Mouse (Mus musculus) liver, embryonic 15.5 days (tissue): ENCODE results near the gene Lrrc41. TPM values are rescaled to one million over a fixed set of nuclear protein-coding genes. Genes with fewer than 3 reads are reported as not detected.

ENCODE experiments used
- ATAC-seq: fragments of 200-750 bp; cut with Nextera tagmentation; 2 replicates; pipeline ENCODE4 v1.8.0; 2017; ENCODE audit warnings: moderate number of reproducible peaks, mild to moderate bottlenecking, moderate library complexity; ENCODE audit not compliant: insufficient read depth
- H3K27ac ChIP-seq: fragments of 300-500 bp; sonication (generic); replicated peaks from 2 replicates; pipeline ENCODE4 v1.5.1; 2015; ENCODE audit warnings: mild to moderate bottlenecking, inconsistent platforms
- H3K27me3 ChIP-seq: fragments of 300-500 bp; sonication (generic); 2 replicates; pipeline ENCODE4 v1.6.1; 2015; ENCODE audit warnings: mild to moderate bottlenecking, inconsistent platforms
- H3K36me3 ChIP-seq: fragments of 300-500 bp; sonication (generic); replicated peaks from 2 replicates; pipeline ENCODE4 v1.6.1; 2015; ENCODE audit warnings: moderate library complexity, mild to moderate bottlenecking, inconsistent platforms
- H3K4me1 ChIP-seq: fragments of 300-500 bp; sonication (generic); replicated peaks from 2 replicates; pipeline ENCODE4 v1.6.1; 2015; ENCODE audit warnings: inconsistent platforms
- H3K4me2 ChIP-seq: fragments of 300-500 bp; sonication (generic); 2 replicates; pipeline ENCODE4 v1.6.1; 2015; ENCODE audit warnings: moderate library complexity, mild to moderate bottlenecking, inconsistent platforms
- H3K4me3 ChIP-seq: fragments of 300-500 bp; sonication (generic); replicated peaks from 2 replicates; pipeline ENCODE4 v1.5.1; 2015; ENCODE audit warnings: mild to moderate bottlenecking, inconsistent platforms
- H3K9ac ChIP-seq: fragments of 300-500 bp; sonication (generic); 2 replicates; pipeline ENCODE4 v1.6.1; 2015; ENCODE audit warnings: moderate library complexity, mild to moderate bottlenecking, inconsistent platforms
- H3K9me3 ChIP-seq: fragments of 300-500 bp; sonication (generic); replicated peaks from 2 replicates; pipeline ENCODE4 v1.6.1; 2016; ENCODE audit warnings: inconsistent platforms
- WGBS: fragments of 180-500 bp; shearing (Covaris S2); methylation state at CpG from one replicate; pipeline ENCODE4 v1.1.7; 2015; ENCODE audit warnings: mixed read lengths; ENCODE audit not compliant: insufficient replicate concordance; 5-methylcytosine and 5-hydroxymethylcytosine counted together
- polyA plus RNA-seq: library from polyadenylated mRNA; unstranded; fragments of >200 nt; fragmentation: Nextera tagmentation; extraction: Ambion mirVana; gene quantifications from 2 replicates; pipeline ENCODE4 v1.2.1, GENCODE M21; 2015

Gene Lrrc41
- polyA plus RNA-seq, 1 experiment from 2014 or later, result 25.5 TPM

- H3K27ac ChIP-seq, result peak overlapping the region; percentile 95
- H3K4me1 ChIP-seq, result peaks cover 34% of the 10 kb centered on the region
- no peaks in the 10 kb centered on the region for H3K27me3 ChIP-seq
- no peaks in the 10 kb centered on the region for H3K9me3 ChIP-seq
- WGBS, result 36% methylated on average over 3 of the region's 3 CpGs
- peaks cover 28% of the 10 kb centered on the region for H3K36me3 ChIP-seq
- H3K4me3 ChIP-seq, result peak overlapping the region; percentile 82
- H3K4me2 ChIP-seq, result peak overlapping the region; percentile 85
- no peak for ATAC-seq
- peak overlapping the region; percentile 92 for H3K9ac ChIP-seq
These were observed 2.4 kb downstream of the Lrrc41 start for GRCm38 (mm10) chr4:116077240-116078095.

GRCm38 (mm10) chr4:116088510-116089249, 13.6 kb downstream of the Lrrc41 start:
- H3K36me3 ChIP-seq, result peaks cover 78% of the 10 kb centered on the region
- H3K4me2 ChIP-seq, result no peak overlapping the region
- H3K4me3 ChIP-seq, result no peak overlapping the region
- no peaks in the 10 kb centered on the region for H3K4me1 ChIP-seq
- H3K9me3 ChIP-seq, result no peaks in the 10 kb centered on the region
- WGBS, result 87% methylated on average over 23 of the region's 23 CpGs
- no peak overlapping the region for H3K9ac ChIP-seq
- ATAC-seq, result no peak
- H3K27me3 ChIP-seq, result no peaks in the 10 kb centered on the region
- H3K27ac ChIP-seq, result no peak overlapping the region

GRCm38 (mm10) chr4:116096291-116096690, 21.2 kb downstream of the Lrrc41 start:
- no peak for ATAC-seq
- H3K4me1 ChIP-seq, result peaks cover 17% of the 10 kb centered on the region
- no peaks in the 10 kb centered on the region for H3K27me3 ChIP-seq
- H3K4me2 ChIP-seq, result no peak overlapping the region
- no peaks in the 10 kb centered on the region for H3K9me3 ChIP-seq
- H3K27ac ChIP-seq, result no peak overlapping the region
- peaks cover 98% of the 10 kb centered on the region for H3K36me3 ChIP-seq
- no peak overlapping the region for H3K4me3 ChIP-seq
- H3K9ac ChIP-seq, result no peak overlapping the region
- WGBS, result 82% methylated on average over 10 of the region's 10 CpGs

- peak; percentile 38 for ATAC-seq
- Histone ChIP-seq H3K4me1 (peaks cover 26% of the 10 kb centered on the region), H3K27ac (peak overlapping the region; percentile 63), H3K9me3 (no peaks in the 10 kb centered on the region), H3K36me3 (peaks cover 98% of the 10 kb centered on the region), H3K4me2 (no peak overlapping the region), H3K9ac (no peak overlapping the region), H3K4me3 (no peak overlapping the region), H3K27me3 (no peaks in the 10 kb centered on the region)
- WGBS, result 76% methylated on average over 8 of the region's 8 CpGs
These were observed 22.1 kb downstream of the Lrrc41 start for GRCm38 (mm10) chr4:116097211-116097610.

GRCm38 (mm10) chr4:116100959-116101358, 25.9 kb downstream of the Lrrc41 start:
- Histone ChIP-seq H3K9me3 (no peaks in the 10 kb centered on the region), H3K27me3 (no peaks in the 10 kb centered on the region), H3K4me1 (peaks cover 28% of the 10 kb centered on the region), H3K9ac (no peak overlapping the region), H3K4me2 (peak overlapping the region; percentile 9; the same call in 1 of the 2 replicates), H3K27ac (peak overlapping the region; percentile 73), H3K4me3 (no peak overlapping the region), H3K36me3 (peaks cover 100% of the 10 kb centered on the region)
- peak; percentile 81 for ATAC-seq
- 14% methylated on average over 7 of the region's 7 CpGs for WGBS

GRCm38 (mm10) chr4:116105278-116105677, 30.2 kb downstream of the Lrrc41 start:
- 79% methylated on average over 5 of the region's 5 CpGs for WGBS
- no peak for ATAC-seq

GRCm38 (mm10) chr4:116110695-116111094, 35.6 kb downstream of the Lrrc41 start:
- Histone ChIP-seq H3K36me3 (peaks cover 73% of the 10 kb centered on the region), H3K9me3 (no peaks in the 10 kb centered on the region), H3K27me3 (no peaks in the 10 kb centered on the region), H3K4me2 (no peak overlapping the region), H3K4me1 (no peaks in the 10 kb centered on the region), H3K9ac (no peak overlapping the region), H3K27ac (no peak overlapping the region), H3K4me3 (no peak overlapping the region)
- ATAC-seq, result no peak
- WGBS, result 80% methylated on average over 6 of the region's 6 CpGs

More at GRCm38 (mm10) chr4:116105278-116105677, 30.2 kb downstream of the Lrrc41 start:
- Histone ChIP-seq H3K4me1 (peaks cover 21% of the 10 kb centered on the region), H3K9ac (no peak overlapping the region), H3K4me3 (no peak overlapping the region), H3K4me2 (no peak overlapping the region), H3K27me3 (no peaks in the 10 kb centered on the region), H3K27ac (no peak overlapping the region), H3K9me3 (no peaks in the 10 kb centered on the region), H3K36me3 (peaks cover 92% of the 10 kb centered on the region)

- Histone ChIP-seq H3K4me2 (no peak overlapping the region), H3K27me3 (no peaks in the 10 kb centered on the region), H3K9me3 (no peaks in the 10 kb centered on the region), H3K36me3 (peaks cover 73% of the 10 kb centered on the region), H3K9ac (no peak overlapping the region), H3K27ac (no peak overlapping the region), H3K4me1 (no peaks in the 10 kb centered on the region), H3K4me3 (no peak overlapping the region)
- no peak for ATAC-seq
- 87% methylated on average over 2 of the region's 2 CpGs for WGBS
These were observed 36.4 kb downstream of the Lrrc41 start for GRCm38 (mm10) chr4:116111486-116111885.

GRCm38 (mm10) chr4:116122762-116123161, 47.7 kb downstream of the Lrrc41 start:
- Histone ChIP-seq H3K4me2 (peak overlapping the region; percentile 83), H3K9ac (peak overlapping the region; percentile 74), H3K4me3 (peak overlapping the region; percentile 77), H3K4me1 (peaks cover 45% of the 10 kb centered on the region), H3K36me3 (peaks cover 17% of the 10 kb centered on the region), H3K9me3 (no peaks in the 10 kb centered on the region), H3K27ac (peak overlapping the region; percentile 83), H3K27me3 (no peaks in the 10 kb centered on the region)
- 5% methylated on average over 1 of the region's 1 CpGs for WGBS
- ATAC-seq, result 0 out of 2 replicates have a peak, but pooled peaks have one; percentile 29

- Histone ChIP-seq H3K4me1 (peaks cover 45% of the 10 kb centered on the region), H3K27me3 (no peaks in the 10 kb centered on the region), H3K27ac (peak within 1 kb of the TSS; percentile 83), H3K36me3 (peaks cover 16% of the 10 kb centered on the region), H3K9ac (peak within 1 kb of the TSS; percentile 74), H3K9me3 (no peaks in the 10 kb centered on the region), H3K4me3 (peak within 1 kb of the TSS; percentile 77), H3K4me2 (peak within 1 kb of the TSS; percentile 83)
- WGBS, result 4% methylated on average over 24 of the region's 24 CpGs
- peak; percentile 95 for ATAC-seq
These were observed 48.8 kb downstream of the Lrrc41 start, which contains the start of the genes Rad54l and Pomgnt1 for GRCm38 (mm10) chr4:116123602-116124519. Gene Rad54l (minus strand): TSS chr4:116123690. Gene Pomgnt1 (plus strand): TSS chr4:116123840.
